Mouse (Mus musculus) MEL (cell line): Measurements from ENCODE around the gene Otos. TPM values are rescaled to one million over a fixed set of nuclear protein-coding genes. Genes with fewer than 3 reads are reported as not detected.

Source experiments
- DNase-seq: peaks from one replicate; pipeline ENCODE4 v3.0.0; 2011; ENCODE audit warnings: low read depth, low spot score
- H3K27ac ChIP-seq: 2 replicates; pipeline ENCODE4 v1.5.1; 2012; ENCODE audit warnings: low read depth, mild to moderate bottlenecking, control low read depth, low read length, moderate library complexity; ENCODE audit not compliant: control insufficient read depth
- H3K27me3 ChIP-seq, 2 experiments: fragments of 150-350 bp in 1 of 2; sonication (generic) in 1 of 2; 2 replicates each; pipeline ENCODE4 v1.6.1; 2012; ENCODE audit warnings: low read length in 2 of 2, mild to moderate bottlenecking in 2 of 2, improper control_type of control experiment in 1 of 2, moderate library complexity in 1 of 2; ENCODE audit not compliant: insufficient read depth in 2 of 2, control insufficient read depth in 1 of 2
- H3K36me3 ChIP-seq, 2 experiments: 2 replicates each; pipeline ENCODE4 v1.6.1; 2012 to 2014; ENCODE audit warnings: low read length in 2 of 2, improper control_type of control experiment in 1 of 2, inconsistent platforms in 1 of 2, mild to moderate bottlenecking in 1 of 2; ENCODE audit not compliant: insufficient read depth in 2 of 2, control insufficient read depth in 1 of 2
- H3K4me1 ChIP-seq, 2 experiments: fragments of 150-350 bp in 1 of 2; sonication (generic) in 1 of 2; 2 replicates each; pipeline ENCODE4 v1.6.1; 2012; ENCODE audit warnings: low read length in 2 of 2, improper control_type of control experiment in 1 of 2, mild to moderate bottlenecking in 1 of 2; ENCODE audit not compliant: insufficient read depth in 2 of 2, control insufficient read depth in 1 of 2
- H3K4me3 ChIP-seq, 2 experiments: fragments of 150-350 bp in 1 of 2; sonication (generic) in 1 of 2; 2 replicates each; pipeline ENCODE4 v1.5.1; 2012; ENCODE audit warnings: low read depth in 2 of 2, low read length in 2 of 2, mild to moderate bottlenecking in 2 of 2, moderate library complexity in 2 of 2, control low read depth in 1 of 2, improper control_type of control experiment in 1 of 2; ENCODE audit not compliant: control insufficient read depth in 1 of 2, insufficient read depth in 1 of 2
- H3K79me2 ChIP-seq: 2 replicates; pipeline ENCODE4 v1.6.1; 2012; ENCODE audit warnings: mild to moderate bottlenecking, low read length, moderate library complexity; ENCODE audit not compliant: control insufficient read depth, poor library complexity, insufficient read depth
- H3K9ac ChIP-seq: 2 replicates; pipeline ENCODE4 v1.6.1; 2012; ENCODE audit warnings: low read depth, mild to moderate bottlenecking, control low read depth, low read length, moderate library complexity; ENCODE audit not compliant: control insufficient read depth, poor library complexity, severe bottlenecking
- H3K9me3 ChIP-seq: fragments of 150-350 bp; sonication (generic); replicated peaks from 2 replicates; pipeline ENCODE4 v1.6.1; 2012; ENCODE audit warnings: mild to moderate bottlenecking, low read length, improper control_type of control experiment, moderate library complexity; ENCODE audit not compliant: insufficient read depth
- BHLHE40 ChIP-seq: IDR thresholded peaks from 2 replicates; pipeline ENCODE4 v1.6.1; 2012; ENCODE audit warnings: low read depth, mild to moderate bottlenecking, inconsistent platforms, low read length, improper control_type of control experiment, borderline replicate concordance
- CTCF ChIP-seq, 3 experiments: IDR thresholded peaks in 2 of 3; conservative IDR thresholded peaks in 1 of 3; 2 replicates each; pipeline ENCODE4 v1.5.1; 2011 to 2012; ENCODE audit warnings: low read length in 3 of 3, low read depth in 2 of 3, mild to moderate bottlenecking in 2 of 3, improper control_type of control experiment in 1 of 3, inconsistent platforms in 1 of 3, mixed read lengths in 1 of 3, moderate library complexity in 1 of 3; ENCODE audit not compliant: control insufficient read depth in 1 of 3, insufficient read depth in 1 of 3, poor library complexity in 1 of 3, severe bottlenecking in 1 of 3
- ETS1 ChIP-seq: IDR thresholded peaks from 2 replicates; pipeline ENCODE4 v1.6.1; 2012; ENCODE audit warnings: low read depth, mild to moderate bottlenecking, inconsistent platforms, low read length, improper control_type of control experiment, moderate library complexity
- GATA1 ChIP-seq: IDR thresholded peaks from 2 replicates; pipeline ENCODE4 v1.6.1; 2011; ENCODE audit warnings: low read depth, low read length, improper control_type of control experiment
- MXI1 ChIP-seq: IDR thresholded peaks from 2 replicates; pipeline ENCODE4 v1.6.1; 2011; ENCODE audit warnings: mild to moderate bottlenecking, low read depth, low read length, improper control_type of control experiment
- MYB ChIP-seq: IDR thresholded peaks from 2 replicates; pipeline ENCODE4 v1.6.1; 2011; ENCODE audit warnings: mild to moderate bottlenecking, low read depth, low read length, improper control_type of control experiment
- NELFE ChIP-seq: IDR thresholded peaks from 2 replicates; pipeline ENCODE4 v1.6.1; 2011; ENCODE audit warnings: low read depth, low read length, improper control_type of control experiment
- POLR2AphosphoS2 ChIP-seq: IDR thresholded peaks from 2 replicates; pipeline ENCODE4 v1.6.1; 2011; ENCODE audit warnings: low read length, improper control_type of control experiment
- RAD21 ChIP-seq: IDR thresholded peaks from 2 replicates; pipeline ENCODE4 v1.6.1; 2011; ENCODE audit warnings: mild to moderate bottlenecking, low read depth, low read length, improper control_type of control experiment
- RCOR1 ChIP-seq: IDR thresholded peaks from 2 replicates; pipeline ENCODE4 v1.6.1; 2012; ENCODE audit warnings: low read depth, mild to moderate bottlenecking, inconsistent platforms, low read length, improper control_type of control experiment
- SMC3 ChIP-seq: IDR thresholded peaks from 2 replicates; pipeline ENCODE4 v1.6.1; 2011; ENCODE audit warnings: low read depth, low read length, improper control_type of control experiment
- TAL1 ChIP-seq: IDR thresholded peaks from 2 replicates; pipeline ENCODE4 v1.6.1; 2012; ENCODE audit warnings: mild to moderate bottlenecking, inconsistent platforms, low read length, moderate library complexity, mixed read lengths
- TCF12 ChIP-seq: IDR thresholded peaks from 2 replicates; pipeline ENCODE4 v1.6.1; 2014; ENCODE audit warnings: low read depth, mild to moderate bottlenecking, inconsistent platforms, low read length, improper control_type of control experiment, moderate library complexity
- ZC3H11A ChIP-seq: IDR thresholded peaks from 2 replicates; pipeline ENCODE4 v1.6.1; 2012; ENCODE audit warnings: low read depth, mild to moderate bottlenecking, inconsistent platforms, low read length, improper control_type of control experiment
- polyA plus RNA-seq, 2 experiments: library from polyadenylated mRNA; stranded (reverse) in 1 of 2; unstranded in 1 of 2; fragments of >175 nt in 1 of 2; fragments of >200 nt in 1 of 2; gene quantifications; 2 replicates each; pipeline versions ENCODE4 v1.2.1 to v1.2.4; 2012; ENCODE audit warnings: low replicate concordance in 2 of 2, low read depth in 1 of 2; ENCODE audit not compliant: insufficient read length in 2 of 2, insufficient read depth in 1 of 2, missing spikeins in 1 of 2
- total RNA-seq: library from RNA; depleted of rRNA; stranded (reverse); fragments of 300-350 nt; gene quantifications from 2 replicates; pipeline ENCODE4 v1.2.3, GENCODE M21; 2012

Otos gene
- total and polyA plus RNA-seq, 3 experiments = 1.2 to 6.3 TPM; not detected in 1

DNA sequence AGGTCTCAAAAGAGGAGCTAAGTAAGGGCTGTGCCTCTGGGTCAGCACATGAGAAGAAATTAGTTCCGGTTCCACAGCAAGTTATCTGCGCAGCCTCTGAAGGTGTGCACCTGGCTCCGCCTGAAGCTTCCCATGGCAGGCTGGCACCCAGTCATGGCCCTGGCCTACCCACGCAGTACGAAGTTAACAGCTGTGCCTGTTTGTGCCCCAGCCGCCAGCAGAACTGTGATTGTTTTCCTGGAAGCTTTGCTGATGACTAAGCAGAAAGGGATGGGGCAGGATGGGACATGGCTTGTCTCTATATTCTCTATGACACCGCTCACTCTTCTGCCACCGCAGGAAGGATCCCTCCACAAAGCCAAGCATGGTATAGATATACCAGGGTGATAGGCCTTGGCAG lies 34.5 kb upstream of the Otos start:
- Histone ChIP-seq H3K9ac (no peak overlapping the region), H3K9me3 (no peaks in the 10 kb centered on the region), H3K27me3 (no peaks in the 10 kb centered on the region; a peak in 1 of 4 replicates), H3K4me1 (no peaks in the 10 kb centered on the region), H3K36me3 (no peaks in the 10 kb centered on the region), H3K79me2 (no peaks in the 10 kb centered on the region), H3K27ac (no peak overlapping the region), H3K4me3 (no peak overlapping the region)
- DNase-seq = no peak
- TF ChIP-seq ZC3H11A (no peak), TCF12 (no peak), ETS1 (no peak), GATA1 (no peak), RCOR1 (no peak), CTCF (IDR thresholded peaks at IDR 0.05 in 2 of 3, conservative IDR thresholded peaks at IDR 0.05 in 1 of 3; ENCODE audit: control insufficient read depth in 1 of 3, insufficient read depth in 1 of 3, low read depth in 2 of 3, low read length in 3 of 3, poor library complexity in 1 of 3, severe bottlenecking in 1 of 3) (no peak), MYB (no peak), BHLHE40 (no peak), MXI1 (no peak), POLR2AphosphoS2 (no peak), SMC3 (no peak)

DNA sequence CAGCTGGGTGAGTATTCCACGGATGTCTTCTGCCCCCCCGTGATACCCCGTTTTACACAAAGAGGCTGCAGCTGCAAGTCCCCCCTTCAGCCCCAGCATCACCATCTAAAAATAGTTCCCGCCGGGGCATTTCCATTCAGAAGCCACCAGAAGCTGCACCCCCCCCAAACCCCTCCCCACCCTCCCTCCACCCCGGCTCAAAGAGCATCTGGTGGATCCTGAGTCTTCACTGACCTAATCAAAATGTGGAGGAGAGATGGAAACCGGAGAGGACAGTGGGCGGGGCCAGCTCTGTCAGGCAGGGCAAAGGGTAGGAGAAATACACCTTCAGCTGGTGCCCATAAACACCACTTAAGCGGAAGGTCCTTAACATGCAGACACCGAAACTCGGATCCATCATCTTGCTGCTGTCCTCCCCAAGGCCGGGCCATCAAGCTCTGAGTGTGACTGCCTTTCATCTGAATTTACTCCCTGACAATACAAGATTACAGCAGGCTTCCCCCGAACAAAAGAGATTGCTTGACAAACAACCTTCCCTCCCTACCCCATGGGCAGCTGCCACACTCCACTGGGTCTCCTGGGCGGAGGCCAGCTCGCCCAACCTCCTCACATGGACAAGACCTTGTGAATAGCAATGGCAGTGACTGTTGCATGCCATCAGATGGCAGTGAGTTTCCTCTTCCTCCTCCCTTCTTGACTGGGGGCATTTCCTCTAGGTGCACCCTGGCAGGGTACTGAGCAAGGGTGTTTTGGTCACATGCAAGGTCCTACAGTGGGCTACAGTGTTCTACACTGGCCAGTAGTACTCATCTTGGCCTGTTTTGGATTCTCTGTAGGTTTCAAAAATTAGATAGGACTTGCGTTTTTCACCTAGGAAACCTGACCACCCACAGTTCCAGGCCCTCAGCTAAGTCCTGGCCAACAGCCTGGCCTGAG lies 32.3 kb upstream of the Otos start:
- H3K27ac ChIP-seq = no peak overlapping the region
- H3K9ac ChIP-seq = no peak overlapping the region
- DNase-seq = no peak
- no peaks in the 10 kb centered on the region for H3K4me1 ChIP-seq
- no peaks in the 10 kb centered on the region; a peak in 1 of 4 replicates for H3K27me3 ChIP-seq
- no peak for TF ChIP-seq RAD21
- no peaks in the 10 kb centered on the region for H3K9me3 ChIP-seq
- H3K79me2 ChIP-seq = no peaks in the 10 kb centered on the region
- H3K36me3 ChIP-seq = no peaks in the 10 kb centered on the region
- H3K4me3 ChIP-seq = no peak overlapping the region

DNA sequence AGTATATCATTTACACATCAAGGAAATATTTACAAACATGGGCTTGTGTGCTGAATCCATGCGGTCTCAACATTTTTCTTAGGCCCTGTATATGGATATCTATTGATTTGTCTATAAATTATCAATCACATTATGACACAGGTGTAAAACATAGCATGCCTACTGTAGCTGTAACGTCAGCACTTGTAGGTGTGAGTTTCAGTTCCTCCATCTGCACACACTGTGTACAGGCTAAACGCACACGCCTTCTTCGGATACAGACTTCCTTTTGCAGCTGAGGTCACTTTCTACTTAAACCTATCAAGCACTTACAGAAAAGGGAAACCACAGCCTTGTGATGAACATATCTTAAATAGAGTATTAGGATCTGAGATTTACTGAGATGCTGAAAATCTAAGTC lies 30.1 kb upstream of the Otos start:
- TF ChIP-seq TAL1 (no peak), MYB (no peak), ZC3H11A (no peak), NELFE (no peak)
- H3K27me3 ChIP-seq = no peaks in the 10 kb centered on the region
- H3K4me3 ChIP-seq = no peak overlapping the region
- H3K4me1 ChIP-seq = no peaks in the 10 kb centered on the region
- no peaks in the 10 kb centered on the region for H3K36me3 ChIP-seq
- no peak for DNase-seq
- no peaks in the 10 kb centered on the region for H3K79me2 ChIP-seq
- H3K9ac ChIP-seq = no peak overlapping the region
- H3K27ac ChIP-seq = no peak overlapping the region
- H3K9me3 ChIP-seq = no peaks in the 10 kb centered on the region
